Mouse (Mus musculus): ENCODE results near the gene Cdkn2b.

Gene Cdkn2b

GRCm38 (mm10) chr4:89286566-89286965 lies 24.3 kb downstream of the Cdkn2b start:
- DNase-seq = no peak

- DNase-seq = no peak
These were observed 25.2 kb downstream of the Cdkn2b start for GRCm38 (mm10) chr4:89285688-89286087.

- no peak for DNase-seq
These were observed 28.2 kb downstream of the Cdkn2b start for GRCm38 (mm10) chr4:89282661-89283060.

GRCm38 (mm10) chr4:89282036-89282566 lies 28.7 kb downstream of the Cdkn2b start:
- no peak for DNase-seq

- no peak for DNase-seq
These were observed 29.6 kb downstream of the Cdkn2b start for GRCm38 (mm10) chr4:89281236-89281635.

- DNase-seq = no peak
These were observed 31.2 kb downstream of the Cdkn2b start for GRCm38 (mm10) chr4:89279641-89280040.

GRCm38 (mm10) chr4:89277381-89277940 lies 33.4 kb downstream of the Cdkn2b start:
- no peak for DNase-seq

- DNase-seq = no peak
These were observed 34.1 kb downstream of the Cdkn2b start for GRCm38 (mm10) chr4:89276669-89277219.

- DNase-seq = no peak
These were observed 34.8 kb downstream of the Cdkn2b start for GRCm38 (mm10) chr4:89275811-89276584.

GRCm38 (mm10) chr4:89274829-89275548 lies 35.9 kb downstream of the Cdkn2b start:
- DNase-seq = no peak

GRCm38 (mm10) chr4:89274006-89274405 lies 36.8 kb downstream of the Cdkn2b start:
- no peak for DNase-seq

- no peak for DNase-seq
These were observed 37.3 kb downstream of the Cdkn2b start for GRCm38 (mm10) chr4:89273585-89273984.

- no peak for DNase-seq
These were observed 37.8 kb downstream of the Cdkn2b start for GRCm38 (mm10) chr4:89272961-89273540.

GRCm38 (mm10) chr4:89272101-89272718 lies 38.6 kb downstream of the Cdkn2b start:
- no peak for DNase-seq

- no peak for DNase-seq
These were observed 53.1 kb downstream of the Cdkn2b start for GRCm38 (mm10) chr4:89257768-89258167.
